Comparison of ENCODE assay signal across 15 mouse cellular contexts in the genomic region with DNA sequence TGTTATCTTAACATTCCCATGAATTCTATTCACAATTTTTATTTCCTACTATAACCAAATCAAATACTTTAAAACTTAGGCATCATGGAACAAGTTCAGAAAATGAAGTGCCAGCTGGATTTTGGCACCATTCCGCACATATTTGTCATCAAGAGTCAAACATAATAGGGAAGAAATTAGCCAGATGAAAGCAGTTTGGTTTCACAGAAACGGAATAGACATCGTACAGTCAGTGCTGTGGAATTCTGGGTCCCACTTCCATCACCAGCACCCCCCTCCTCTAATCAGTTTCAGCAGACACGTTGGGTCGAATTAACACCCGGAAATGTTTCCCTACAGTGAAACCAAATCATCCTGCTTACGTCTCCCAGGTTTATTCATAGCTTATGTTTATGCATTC.
DNase-seq lines count a peak whose midpoint lies in the region; ATAC-seq lines count a peak whose summit lies in the region.
"Had no signal": no experiment of that assay in that cellular context is flagged by ENCODE, and none has a peak within 500 bp of the region (broad histone marks: within the 10 kb centered on the region; RNA-seq: fewer than 3 reads in every experiment).

No protein-coding gene starts in this region.

- no peaks in the 10 kb centered on the region for H3K4me1 ChIP-seq in forebrain, embryonic 15.5 days
- H3K4me1 ChIP-seq in forebrain, embryonic 13.5 days, result no peaks in the 10 kb centered on the region
- H3K4me1 ChIP-seq in heart, embryonic 14.5 days (ENCODE audit: control insufficient read depth in 2 of 2, insufficient read depth in 2 of 2, low read length in 2 of 2), result 0 out of 4 replicates have a peak, but pooled peaks cover 0 to 3% of the 10 kb centered on the region in 2 experiments
- no peaks in the 10 kb centered on the region for H3K4me1 ChIP-seq in kidney, embryonic 16.5 days (ENCODE audit: insufficient read depth, low read length)
- H3K4me1 ChIP-seq: hindbrain, embryonic 12.5 days; limb, embryonic 10.5 days; midbrain, embryonic 13.5 days had no signal

- no peaks in the 10 kb centered on the region for H3K27me3 ChIP-seq in forebrain, embryonic 15.5 days
- no peaks in the 10 kb centered on the region for H3K27me3 ChIP-seq in forebrain, embryonic 13.5 days
- H3K27me3 ChIP-seq in heart, embryonic 14.5 days (ENCODE audit: control insufficient read depth, insufficient read depth, low read length), result no peaks in the 10 kb centered on the region
- H3K27me3 ChIP-seq in kidney, embryonic 16.5 days (ENCODE audit: insufficient read depth, low read length), result no peaks in the 10 kb centered on the region
- H3K27me3 ChIP-seq: hindbrain, embryonic 12.5 days; midbrain, embryonic 13.5 days had no signal

- DNase-seq in brain, adult 2 months (ENCODE audit: low read depth, low spot score), result peak; percentile 20
- DNase-seq in lung, postnatal 14 days, result peak; percentile 41
- no peak for DNase-seq in cerebellum, adult 8-10 months
- DNase-seq in urinary bladder, postnatal 25 days (ENCODE audit: low spot score), result no peak
- DNase-seq: B cell, adult 2 months; kidney, adult 8-10 months; thymus, postnatal 4 days had no signal

- H3K4me2 ChIP-seq in forebrain, embryonic 15.5 days (replicated peaks), result no peak overlapping the region
- no peak overlapping the region for H3K4me2 ChIP-seq in forebrain, embryonic 13.5 days
- H3K4me2 ChIP-seq in heart, embryonic 14.5 days (ENCODE audit: low read length), result peak overlapping the region; percentile 60
- no peak overlapping the region for H3K4me2 ChIP-seq in kidney, embryonic 16.5 days (replicated peaks; ENCODE audit: low read depth, low read length)
- H3K4me2 ChIP-seq: hindbrain, embryonic 12.5 days; midbrain, embryonic 13.5 days had no signal

- H3K9me3 ChIP-seq in forebrain, embryonic 15.5 days, result no peaks in the 10 kb centered on the region
- no peaks in the 10 kb centered on the region for H3K9me3 ChIP-seq in forebrain, embryonic 13.5 days (replicated peaks)
- no peaks in the 10 kb centered on the region for H3K9me3 ChIP-seq in heart, embryonic 14.5 days (ENCODE audit: control insufficient read depth, low read length)
- no peaks in the 10 kb centered on the region for H3K9me3 ChIP-seq in kidney, embryonic 16.5 days (ENCODE audit: low read length)
- H3K9me3 ChIP-seq: G1E; hindbrain, embryonic 12.5 days; limb, embryonic 10.5 days; midbrain, embryonic 13.5 days had no signal

- 60% methylated on average over 7 of the region's 7 CpGs for WGBS in forebrain, embryonic 15.5 days
- 72% methylated on average over 7 of the region's 7 CpGs for WGBS in forebrain, embryonic 13.5 days
- WGBS in heart, embryonic 14.5 days, result 27% methylated on average over 7 of the region's 7 CpGs
- WGBS in kidney, embryonic 16.5 days, result 67% methylated on average over 7 of the region's 7 CpGs

- no peak overlapping the region for H3K27ac ChIP-seq in forebrain, embryonic 15.5 days (replicated peaks)
- no peak overlapping the region for H3K27ac ChIP-seq in forebrain, embryonic 13.5 days
- peak overlapping the region in 1 of 2 experiments; percentile 39; a peak in 1 of 4 replicates for H3K27ac ChIP-seq in heart, embryonic 14.5 days (replicated peaks in 1 of 2; ENCODE audit: control insufficient read depth in 1 of 2, insufficient read depth in 1 of 2, low read depth in 2 of 2, low read length in 2 of 2)
- H3K27ac ChIP-seq in kidney, embryonic 16.5 days (ENCODE audit: low read length), result no peak overlapping the region
- H3K27ac ChIP-seq: hindbrain, embryonic 12.5 days; limb, embryonic 10.5 days; midbrain, embryonic 13.5 days had no signal

- no peaks in the 10 kb centered on the region for H3K36me3 ChIP-seq in forebrain, embryonic 15.5 days
- no peaks in the 10 kb centered on the region for H3K36me3 ChIP-seq in forebrain, embryonic 13.5 days (ENCODE audit: poor library complexity, severe bottlenecking)
- no peaks in the 10 kb centered on the region for H3K36me3 ChIP-seq in heart, embryonic 14.5 days (ENCODE audit: control insufficient read depth, insufficient read depth, low read length)
- no peaks in the 10 kb centered on the region for H3K36me3 ChIP-seq in kidney, embryonic 16.5 days (ENCODE audit: insufficient read depth, low read length)
- H3K36me3 ChIP-seq: G1E; hindbrain, embryonic 12.5 days; limb, embryonic 10.5 days; midbrain, embryonic 13.5 days had no signal

- no peak overlapping the region for H3K4me3 ChIP-seq in forebrain, embryonic 15.5 days
- H3K4me3 ChIP-seq in forebrain, embryonic 13.5 days, result no peak overlapping the region
- H3K4me3 ChIP-seq in heart, embryonic 14.5 days (ENCODE audit: control insufficient read depth in 1 of 2, insufficient read depth in 1 of 2, low read depth in 1 of 2, low read length in 2 of 2), result peak overlapping the region in 1 of 2 experiments; percentile 24; a peak in 3 of 4 replicates
- H3K4me3 ChIP-seq in kidney, embryonic 16.5 days (ENCODE audit: low read length), result no peak overlapping the region
- H3K4me3 ChIP-seq: hindbrain, embryonic 12.5 days; limb, embryonic 10.5 days; midbrain, embryonic 13.5 days had no signal

- 0 out of 2 replicates have a peak, but pooled peaks have one; percentile 43 for ATAC-seq in forebrain, embryonic 15.5 days (replicated peaks)
- no peak for ATAC-seq in forebrain, embryonic 13.5 days
- no peak for ATAC-seq in heart, embryonic 14.5 days (ENCODE audit: insufficient number of reproducible peaks, insufficient read depth, low FRiP score, low read depth)
- ATAC-seq in kidney, embryonic 16.5 days (ENCODE audit: low FRiP score, low TSS enrichment), result no peak
- ATAC-seq: midbrain, embryonic 13.5 days had no signal

- no peak overlapping the region for H3K9ac ChIP-seq in forebrain, embryonic 15.5 days (replicated peaks)
- H3K9ac ChIP-seq in forebrain, embryonic 13.5 days, result no peak overlapping the region
- H3K9ac ChIP-seq in heart, embryonic 14.5 days (ENCODE audit: low read length), result peak overlapping the region; percentile 41
- no peak overlapping the region for H3K9ac ChIP-seq in kidney, embryonic 16.5 days (replicated peaks; ENCODE audit: low read length)
- H3K9ac ChIP-seq: hindbrain, embryonic 12.5 days; midbrain, embryonic 13.5 days had no signal

Comparison
In these comparisons a context has a peak if more than half of its experiments do, and no peak if none do; other contexts are left out.
1. DNase-seq: peak in brain, adult 2 months (single experiment) and lung, postnatal 14 days (single experiment); none in cerebellum, adult 8-10 months (single experiment) and urinary bladder, postnatal 25 days (single experiment).